Mouse (Mus musculus) left cerebral cortex, adult 18-20 months (tissue): ENCODE measurements around the gene Gpr45. TPM values are rescaled to one million over a fixed set of nuclear protein-coding genes. Genes with fewer than 3 reads are reported as not detected.
"Not testable (repeated sequence)": the region's sequence is repeated elsewhere in the genome, so short reads cannot be mapped to it uniquely, and the experiment has no call there.

ENCODE experiments used
- DNase-seq, 2 experiments: peaks; one replicate each; pipeline ENCODE4 v3.0.0; 2021 to 2022; ENCODE audit warnings: low spot score in 2 of 2, mixed read lengths in 1 of 2
- long read RNA-seq, 2 experiments: library from polyadenylated mRNA; stranded (forward); transcript quantifications; one replicate each; pipeline ENCODE4 v2.0.0; 2021
- total RNA-seq, 2 experiments: library from RNA; stranded (reverse); gene quantifications; 2 replicates each; pipeline ENCODE4 v1.2.3; 2021

Gpr45 gene
- total RNA-seq = 10 to 100 TPM; 17.6 to 18.3 TPM
- long read RNA-seq, experiment 1, partial matches to known transcripts = 0 of 11 reads
- long read RNA-seq, experiment 1, other reads (novel, unspliced or antisense) = 6 of 11 reads
- long read RNA-seq, experiment 2, partial matches to known transcripts = 5 of 9 reads
- long read RNA-seq, experiment 2, other reads (novel, unspliced or antisense) = 1 of 9 reads

DNA sequence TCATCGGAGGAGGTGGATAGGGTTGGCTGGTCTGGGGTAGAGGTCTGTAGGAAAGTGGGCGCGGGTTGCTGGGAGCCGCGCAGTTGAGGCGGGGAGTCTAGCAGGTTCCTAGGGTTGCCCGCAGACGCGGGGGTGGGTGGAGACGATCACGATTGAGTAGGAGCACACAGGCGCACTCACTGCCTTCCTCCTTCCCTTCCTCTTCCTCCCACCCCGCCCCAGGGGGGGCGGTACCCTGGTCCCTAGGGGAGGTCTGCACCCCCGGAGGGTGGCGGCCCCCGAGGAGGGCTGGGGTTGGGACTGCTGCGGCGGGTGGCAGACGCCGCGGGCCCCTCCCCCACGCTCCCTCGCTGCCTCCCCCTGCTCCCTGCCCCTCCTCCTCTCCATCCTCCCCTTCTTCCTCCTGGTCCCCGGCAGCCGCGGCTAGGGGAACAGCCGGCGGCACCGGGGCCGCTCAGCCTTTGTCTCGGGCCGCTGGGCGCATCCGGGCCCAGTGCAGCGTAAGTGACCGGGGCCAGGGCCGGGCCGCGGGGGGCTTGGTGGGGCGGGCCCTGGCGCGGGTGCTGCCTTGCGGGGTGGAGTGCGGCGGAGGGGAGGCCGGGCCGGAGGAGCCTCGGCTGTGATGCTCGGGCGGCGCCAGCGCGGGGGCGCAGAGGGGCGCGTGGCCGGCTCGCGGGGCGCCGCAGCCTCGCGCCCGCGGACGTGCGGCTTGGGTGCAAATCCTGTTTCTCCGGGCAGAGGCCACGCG, at the start of gene Gpr45:
Gene Gpr45 (plus strand): TSS at position 139 of the 748 bp plus-strand sequence.
- peak; percentile 60 to 74 for DNase-seq

GRCm38 (mm10) chr1:42905148-42905547, 47.5 kb upstream of the Gpr45 start:
- no peak for DNase-seq

GRCm38 (mm10) chr1:42906696-42907095, 46.0 kb upstream of the Gpr45 start:
- DNase-seq = peak; percentile 27 to 44

DNA sequence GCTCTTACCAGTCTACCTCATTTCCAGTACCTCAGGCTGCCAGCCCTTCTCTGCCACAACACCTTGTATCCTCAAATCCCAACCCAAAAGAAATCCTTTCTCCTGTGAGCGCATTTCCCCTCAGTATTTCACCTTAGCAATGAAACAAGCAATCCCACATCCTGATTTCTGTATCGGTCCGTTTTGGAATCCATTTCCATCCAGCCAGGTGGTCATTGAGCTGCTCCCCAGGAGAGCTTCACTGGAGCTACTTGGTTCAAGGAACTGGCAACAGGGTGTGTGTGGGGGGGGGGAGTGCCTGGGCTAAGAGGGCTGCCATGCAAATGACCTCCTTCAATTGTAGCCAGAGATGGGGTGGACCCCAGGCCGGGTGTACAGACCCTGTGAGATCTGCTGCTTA, 45.5 kb upstream of the Gpr45 start:
- no peak for DNase-seq

GRCm38 (mm10) chr1:42915062-42915461, 37.6 kb upstream of the Gpr45 start:
- DNase-seq = no peak

DNA sequence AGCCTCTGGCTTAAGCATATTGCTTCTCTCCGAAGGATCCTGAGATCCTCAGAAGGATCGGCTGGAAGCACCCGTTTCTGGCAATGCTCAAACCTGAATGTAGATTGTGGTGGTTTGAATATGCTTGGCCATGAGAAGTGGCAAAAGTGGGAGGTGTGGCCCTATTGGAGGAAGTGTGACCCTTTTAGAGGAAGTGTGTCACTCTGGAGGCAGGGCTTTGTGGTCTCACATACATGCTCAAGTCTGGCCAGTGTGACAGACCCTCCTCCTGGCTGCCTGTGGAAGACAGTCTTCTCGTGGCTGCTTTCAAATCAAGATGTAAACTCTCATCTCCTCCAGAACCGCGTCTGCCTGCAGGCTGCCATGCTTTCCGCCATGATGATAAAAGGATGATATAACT, 36.0 kb upstream of the Gpr45 start:
- no peak for DNase-seq

DNA sequence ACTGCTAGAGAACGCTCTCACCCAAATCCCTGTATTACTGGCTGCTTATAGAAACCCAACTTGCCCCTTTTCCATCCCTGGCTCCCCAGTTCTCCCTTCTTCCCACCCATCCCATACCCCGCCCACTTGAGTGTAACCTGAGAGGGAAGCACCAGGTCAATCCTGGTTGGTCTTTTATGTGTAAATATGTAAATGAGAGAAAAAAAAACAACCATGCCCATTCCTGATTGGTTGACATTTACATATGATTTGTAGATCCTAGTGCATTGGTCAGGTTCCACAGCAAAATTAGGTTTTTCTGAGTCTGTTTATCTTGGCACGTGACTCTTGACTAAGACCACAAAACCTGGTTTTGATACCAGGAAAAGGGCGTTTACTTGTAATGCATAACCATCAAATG, 34.8 kb upstream of the Gpr45 start:
- no peak for DNase-seq

- no peak for DNase-seq
Observed at GRCm38 (mm10) chr1:42923924-42924323, 28.7 kb upstream of the Gpr45 start.

DNA sequence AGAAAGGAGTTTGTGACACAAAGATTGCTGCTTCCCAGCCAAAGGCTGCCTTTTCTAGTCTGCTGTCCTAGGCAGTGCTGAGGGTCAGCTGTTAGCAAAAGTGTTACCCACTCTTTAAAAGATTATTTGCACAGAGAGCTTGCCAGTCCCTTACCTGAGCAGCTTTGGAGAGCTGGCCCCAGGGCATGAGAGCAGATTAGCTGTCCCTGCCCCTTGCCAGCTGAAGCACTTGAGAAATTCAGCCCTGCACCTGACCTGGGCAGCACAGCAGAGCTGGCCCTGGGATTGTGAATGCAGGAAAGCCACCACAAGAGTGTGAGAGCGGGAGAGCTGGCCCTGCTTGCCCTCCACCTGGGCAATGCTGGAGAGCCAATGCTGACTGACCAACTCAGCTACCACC, 19.1 kb upstream of the Gpr45 start:
- no peak for DNase-seq

- no peak for DNase-seq
Observed at GRCm38 (mm10) chr1:42948486-42948885, 4.2 kb upstream of the Gpr45 start.

DNA sequence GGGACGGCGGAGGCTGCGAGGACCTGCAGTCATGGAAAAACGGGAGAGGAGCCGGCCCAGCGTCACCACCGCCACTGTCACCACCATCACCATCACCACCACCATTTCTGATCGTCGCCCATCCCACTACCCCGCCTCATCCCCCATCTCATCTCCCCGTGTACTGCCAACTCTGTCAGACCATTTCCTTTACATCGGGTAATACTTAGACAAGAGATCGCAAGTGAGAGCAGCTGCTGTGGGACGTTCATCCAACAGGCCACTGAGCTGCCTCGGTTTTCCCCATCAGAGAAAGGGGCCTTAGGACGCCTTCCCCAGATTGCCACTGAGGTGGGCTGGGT, 780 bp downstream of the Gpr45 start:
- DNase-seq = no peak

DNA sequence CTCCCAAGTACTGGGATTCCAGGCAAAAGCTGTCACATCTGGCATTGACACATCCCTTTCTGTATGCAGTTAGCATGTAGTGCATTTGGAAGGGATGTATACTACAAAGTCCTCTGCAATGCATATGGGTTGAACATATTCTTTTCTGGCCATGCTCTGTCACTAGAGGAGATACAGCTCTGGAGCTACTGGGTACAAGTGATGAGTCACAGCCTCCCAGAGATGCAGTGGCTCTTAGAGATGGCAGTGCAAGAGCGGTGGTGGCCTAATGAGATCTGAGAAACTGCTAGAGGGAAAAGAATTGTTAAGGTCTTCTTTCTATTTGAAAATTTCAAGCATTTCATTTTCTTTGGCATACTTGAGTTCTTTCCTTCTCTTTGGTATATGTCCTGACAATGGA, 4.2 kb downstream of the Gpr45 start:
- no peak for DNase-seq

- no peak for DNase-seq
Observed at GRCm38 (mm10) chr1:42983082-42983771, 30.6 kb downstream of the Gpr45 start.

GRCm38 (mm10) chr1:42984119-42984518, 31.4 kb downstream of the Gpr45 start:
- DNase-seq = no peak

- no peak for DNase-seq
Observed at GRCm38 (mm10) chr1:42988996-42989395, 36.3 kb downstream of the Gpr45 start.

DNA sequence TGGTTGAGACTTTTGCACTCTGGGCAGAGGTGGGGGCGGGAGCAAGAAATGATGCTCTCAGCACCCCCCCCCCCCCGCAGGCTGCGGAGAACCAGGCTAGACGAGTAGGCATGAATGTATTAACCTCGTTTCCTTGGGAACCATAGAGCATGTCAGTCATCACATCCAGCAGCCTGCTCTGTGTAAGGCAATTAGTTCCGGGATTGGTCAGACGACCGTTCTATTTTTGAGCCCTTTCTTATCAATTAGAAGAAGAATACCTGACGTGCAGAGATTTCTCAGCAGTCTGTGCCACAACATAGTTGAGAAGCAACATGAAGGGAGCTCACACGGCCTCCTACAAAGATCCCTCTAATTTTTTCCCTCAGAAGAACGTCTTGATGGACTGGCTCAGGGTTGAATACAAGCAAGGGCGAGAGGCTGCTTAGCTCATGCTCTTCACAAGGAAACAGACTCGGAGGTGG, 53.4 kb downstream of the Gpr45 start:
- DNase-seq = peak in 1 of 2 experiments; percentile 8

- no peak for DNase-seq
Observed at GRCm38 (mm10) chr1:43006524-43006923, 53.9 kb downstream of the Gpr45 start.

DNA sequence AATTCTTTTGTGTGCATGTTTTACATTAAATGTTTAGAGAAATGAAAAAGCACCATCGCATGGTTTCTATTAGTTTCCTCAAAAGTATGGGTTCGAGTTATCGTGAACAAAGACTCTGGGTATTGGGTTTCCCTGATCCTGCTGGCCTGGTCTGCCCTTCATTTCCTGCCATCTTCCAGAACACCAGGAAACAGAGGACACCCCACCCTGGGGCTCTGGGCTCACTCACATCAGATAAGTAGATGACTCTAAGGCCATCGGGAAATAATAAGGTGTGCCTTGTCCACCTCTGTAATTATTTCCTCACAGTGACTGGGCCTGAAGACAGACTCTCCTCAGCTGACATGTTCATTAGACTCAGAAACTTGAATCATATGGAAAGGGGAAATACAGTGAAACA, 57.8 kb downstream of the Gpr45 start:
- no peak for DNase-seq

GRCm38 (mm10) chr1:43015153-43015685, 62.5 kb downstream of the Gpr45 start:
- DNase-seq = not testable (repeated sequence)

GRCm38 (mm10) chr1:43036014-43036413, 83.3 kb downstream of the Gpr45 start:
- no peak for DNase-seq

DNA sequence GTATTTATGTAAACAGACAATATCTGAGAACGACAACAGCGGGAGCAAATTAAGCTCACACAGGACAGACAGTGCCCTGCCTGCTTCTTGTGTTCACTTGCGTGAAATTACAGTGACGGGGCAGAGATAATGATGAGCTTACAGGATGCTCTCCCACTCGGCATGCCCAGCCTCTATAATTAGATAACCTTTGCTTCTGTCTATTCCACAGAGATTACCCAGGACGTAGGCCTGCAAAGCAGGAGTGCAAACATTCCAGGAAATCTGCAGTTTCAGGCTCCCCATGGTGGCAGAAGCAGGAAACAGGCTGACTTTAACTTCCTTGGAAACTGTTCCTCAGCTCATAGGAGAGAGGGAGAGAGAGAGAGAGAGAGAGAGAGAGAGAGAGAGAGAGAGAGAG, 89.6 kb downstream of the Gpr45 start:
- DNase-seq = no peak
